Mouse (Mus musculus) forebrain, postnatal 0 days (tissue): Measurements from ENCODE around the gene Thumpd1. TPM values are rescaled to one million over a fixed set of nuclear protein-coding genes. Genes with fewer than 3 reads are reported as not detected.

ENCODE experiments used
- ATAC-seq: fragments of 200-750 bp; cut with Nextera tagmentation; 2 replicates; pipeline ENCODE4 v1.8.0; 2017; ENCODE audit warnings: mild to moderate bottlenecking, moderate library complexity
- DNase-seq: peaks from one replicate; pipeline ENCODE4 v3.0.0-alpha.2; 2015
- H3K27ac ChIP-seq: fragments of 300-500 bp; sonication (generic); 2 replicates; pipeline ENCODE4 v1.5.1; 2014; ENCODE audit warnings: low read depth, mild to moderate bottlenecking, antibody characterized with exemption, low read length, moderate library complexity, mixed read lengths
- H3K27me3 ChIP-seq: fragments of 300-500 bp; sonication (generic); 2 replicates; pipeline ENCODE4 v1.6.1; 2014; ENCODE audit warnings: mild to moderate bottlenecking, low read length, mixed read lengths; ENCODE audit not compliant: insufficient read depth
- H3K36me3 ChIP-seq: fragments of 300-500 bp; sonication (generic); 2 replicates; pipeline ENCODE4 v1.6.1; 2014; ENCODE audit warnings: mild to moderate bottlenecking, moderate library complexity; ENCODE audit not compliant: insufficient read depth
- H3K4me1 ChIP-seq: fragments of 300-500 bp; sonication (generic); 2 replicates; pipeline ENCODE4 v1.6.1; 2014; ENCODE audit warnings: antibody characterized with exemption; ENCODE audit not compliant: insufficient read depth
- H3K4me2 ChIP-seq: fragments of 300-500 bp; sonication (generic); 2 replicates; pipeline ENCODE4 v1.6.1; 2014; ENCODE audit warnings: low read depth, mild to moderate bottlenecking, moderate library complexity
- H3K4me3 ChIP-seq: fragments of 300-500 bp; sonication (generic); 2 replicates; pipeline ENCODE4 v1.5.1; 2014; ENCODE audit warnings: low read depth, low read length, mixed read lengths
- H3K9ac ChIP-seq: fragments of 300-500 bp; sonication (generic); 2 replicates; pipeline ENCODE4 v1.6.1; 2014; ENCODE audit warnings: mild to moderate bottlenecking
- H3K9me3 ChIP-seq: fragments of 300-500 bp; sonication (generic); 2 replicates; pipeline ENCODE4 v1.6.1; 2016; ENCODE audit warnings: low read length
- CTCF ChIP-seq: sonication (generic); IDR thresholded peaks from 2 replicates; pipeline ENCODE4 v1.5.1; 2016; ENCODE audit warnings: antibody characterized with exemption, control low read depth, low read depth
- WGBS: fragments of 180-500 bp; shearing (Covaris S2); extraction: QIAGEN DNeasy Blood & Tissue Kit; methylation state at CpG from one replicate; pipeline ENCODE4 v1.1.7; 2014; 5-methylcytosine and 5-hydroxymethylcytosine counted together
- polyA plus RNA-seq: library from polyadenylated mRNA; unstranded; fragments of >200 nt; fragmentation: Nextera tagmentation; extraction: Ambion mirVana; gene quantifications from 2 replicates; pipeline ENCODE4 v1.2.1, GENCODE M21; 2015
- total RNA-seq: library from RNA; depleted of rRNA; stranded (reverse); fragments of >200 nt; gene quantifications from 2 replicates; pipeline ENCODE4 v1.2.3, GENCODE M21; 2014; rRNA removed

The Thumpd1 gene
- total RNA-seq (57.9 and 76.8 TPM in 2 replicates), polyA plus RNA-seq (77.2 and 79.8 TPM in 2 replicates)

- Histone ChIP-seq H3K9me3 (no peaks in the 10 kb centered on the region), H3K4me2 (peak within 1 kb of the TSS; percentile 55), H3K4me1 (no peaks in the 10 kb centered on the region), H3K9ac (peak within 1 kb of the TSS; percentile 81), H3K27me3 (no peaks in the 10 kb centered on the region), H3K4me3 (peak within 1 kb of the TSS; percentile 81), H3K36me3 (peaks cover 32% of the 10 kb centered on the region), H3K27ac (peak within 1 kb of the TSS; percentile 77)
- ATAC-seq = peak; percentile 97
- peak; percentile 88 for TF ChIP-seq CTCF
- WGBS = 2% methylated on average over 60 of the region's 60 CpGs
- DNase-seq = peak; percentile 97
These were observed at the start of gene Thumpd1 for GRCm38 (mm10) chr7:119720253-119720946. Gene Thumpd1, minus strand, starts transcription at chr7:119720798.

GRCm38 (mm10) chr7:119769895-119770294, 49.3 kb upstream of the Thumpd1 start:
- no peak for DNase-seq
- no peaks in the 10 kb centered on the region for H3K36me3 ChIP-seq
- no peaks in the 10 kb centered on the region for H3K27me3 ChIP-seq

GRCm38 (mm10) chr7:119766996-119767395, 46.4 kb upstream of the Thumpd1 start:
- Histone ChIP-seq H3K9me3 (no peaks in the 10 kb centered on the region), H3K4me2 (no peak overlapping the region), H3K4me1 (no peaks in the 10 kb centered on the region), H3K9ac (no peak overlapping the region), H3K36me3 (no peaks in the 10 kb centered on the region), H3K4me3 (no peak overlapping the region), H3K27ac (no peak overlapping the region), H3K27me3 (no peaks in the 10 kb centered on the region)
- ATAC-seq (no peak), DNase-seq (no peak)
- no peak for TF ChIP-seq CTCF
- 86% methylated on average over 6 of the region's 6 CpGs for WGBS

More at GRCm38 (mm10) chr7:119769895-119770294, 49.3 kb upstream of the Thumpd1 start:
- WGBS = 91% methylated on average over 8 of the region's 8 CpGs
- Histone ChIP-seq H3K9ac (no peak overlapping the region), H3K4me1 (no peaks in the 10 kb centered on the region), H3K4me2 (no peak overlapping the region), H3K27ac (no peak overlapping the region), H3K9me3 (no peaks in the 10 kb centered on the region), H3K4me3 (no peak overlapping the region)
- no peak for TF ChIP-seq CTCF
- no peak for ATAC-seq

- DNase-seq (no peak), ATAC-seq (no peak)
- Histone ChIP-seq H3K27ac (no peak overlapping the region), H3K4me3 (no peak overlapping the region), H3K4me1 (no peaks in the 10 kb centered on the region), H3K9ac (no peak overlapping the region), H3K36me3 (no peaks in the 10 kb centered on the region), H3K27me3 (no peaks in the 10 kb centered on the region), H3K4me2 (no peak overlapping the region), H3K9me3 (no peaks in the 10 kb centered on the region)
- no peak for TF ChIP-seq CTCF
- 93% methylated on average over 3 of the region's 3 CpGs for WGBS
These were observed 43.8 kb upstream of the Thumpd1 start for GRCm38 (mm10) chr7:119764377-119764776.

GRCm38 (mm10) chr7:119762166-119762697, 41.6 kb upstream of the Thumpd1 start:
- no peak overlapping the region for H3K4me2 ChIP-seq
- no peaks in the 10 kb centered on the region for H3K36me3 ChIP-seq
- WGBS = 70% methylated on average over 4 of the region's 4 CpGs
- ATAC-seq = no peak
- H3K27me3 ChIP-seq = no peaks in the 10 kb centered on the region
- no peak for TF ChIP-seq CTCF
- no peak overlapping the region for H3K9ac ChIP-seq
- H3K27ac ChIP-seq = no peak overlapping the region
- H3K4me1 ChIP-seq = no peaks in the 10 kb centered on the region
- H3K4me3 ChIP-seq = no peak overlapping the region
- H3K9me3 ChIP-seq = no peaks in the 10 kb centered on the region
- DNase-seq = no peak

- no peaks in the 10 kb centered on the region for H3K4me1 ChIP-seq
- no peak within 1 kb of the TSS for H3K4me3 ChIP-seq
- H3K36me3 ChIP-seq = no peaks in the 10 kb centered on the region
- WGBS = 87% methylated on average over 11 of the region's 11 CpGs
- TF ChIP-seq CTCF = no peak
- DNase-seq (no peak), ATAC-seq (no peak)
- H3K9me3 ChIP-seq = no peaks in the 10 kb centered on the region
- no peak within 1 kb of the TSS for H3K9ac ChIP-seq
- H3K27ac ChIP-seq = no peak within 1 kb of the TSS
- H3K4me2 ChIP-seq = no peak within 1 kb of the TSS
- no peaks in the 10 kb centered on the region for H3K27me3 ChIP-seq
These were observed 39.9 kb upstream of the Thumpd1 start, which contains the start of gene Acsm3 for GRCm38 (mm10) chr7:119760527-119760951. Gene Acsm3, plus strand, starts transcription at chr7:119760923.

- ATAC-seq = no peak
- no peak for TF ChIP-seq CTCF
- Histone ChIP-seq H3K4me3 (no peak overlapping the region), H3K27me3 (no peaks in the 10 kb centered on the region), H3K9ac (no peak overlapping the region), H3K4me1 (no peaks in the 10 kb centered on the region), H3K4me2 (no peak overlapping the region), H3K36me3 (no peaks in the 10 kb centered on the region), H3K9me3 (no peaks in the 10 kb centered on the region), H3K27ac (no peak overlapping the region)
- 94% methylated on average over 1 of the region's 1 CpGs for WGBS
- DNase-seq = no peak
These were observed 33.1 kb upstream of the Thumpd1 start for GRCm38 (mm10) chr7:119753696-119754095.
